Mouse (Mus musculus): ENCODE results near the gene Il1rn.

DNA sequence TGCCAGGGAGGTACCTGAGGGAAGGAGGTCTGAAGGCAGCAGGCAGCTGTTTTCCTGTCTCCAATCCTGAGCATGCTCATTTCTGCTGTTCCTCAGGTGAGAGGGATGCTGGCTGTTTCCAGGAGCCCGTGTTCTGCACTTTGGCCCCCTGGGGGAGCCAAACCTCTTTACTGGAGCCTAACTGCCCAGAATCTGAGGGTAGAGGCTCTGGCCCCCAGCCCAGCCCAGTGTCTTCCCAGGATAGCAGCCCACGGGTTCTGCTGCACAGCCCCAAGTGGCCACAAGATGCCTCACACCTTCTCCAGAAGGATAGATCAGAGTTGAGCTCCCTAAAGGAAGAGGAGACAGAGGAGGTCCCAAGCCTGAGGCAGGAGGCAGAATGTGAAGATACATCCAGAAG lies 60.5 kb downstream of the Il1rn start:
- TF ChIP-seq POLR2A (IDR thresholded peaks at IDR 0.05; ENCODE audit: borderline replicate concordance, insufficient read depth, low read length) (no peak), CTCF (IDR thresholded peaks at IDR 0.05; ENCODE audit: borderline replicate concordance, insufficient read depth, low read depth, low read length) (no peak)
